19 mouse cellular contexts compared by ENCODE assay signal in the genomic region with DNA sequence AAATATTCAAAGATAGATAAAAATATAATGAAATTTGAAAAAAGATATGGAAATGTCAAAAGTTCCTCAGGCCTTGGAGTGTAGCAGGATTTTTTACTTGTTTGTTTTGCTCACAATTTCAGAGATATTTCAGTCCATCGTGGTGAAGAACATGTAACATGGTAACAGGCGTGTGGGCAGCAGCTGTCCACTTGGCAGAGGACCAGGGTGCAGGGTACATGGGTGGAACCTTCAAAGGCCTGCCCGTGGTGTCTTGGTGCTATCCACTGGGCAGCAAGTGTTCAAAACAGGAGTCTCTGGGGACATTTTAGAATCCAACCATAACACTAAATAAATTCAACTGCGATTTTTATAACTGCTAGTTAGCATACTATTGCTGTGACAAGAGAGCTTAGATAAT. TPM values are rescaled to one million over a fixed set of nuclear protein-coding genes. Genes with fewer than 3 reads are reported as not detected.
DNase-seq lines count a peak whose midpoint lies in the region; ATAC-seq and TF ChIP-seq lines count a peak whose summit lies in the region.
"Had no signal": no experiment of that assay in that cellular context is flagged by ENCODE, and none has a peak within 500 bp of the region (broad histone marks: within the 10 kb centered on the region; RNA-seq: fewer than 3 reads in every experiment).

No protein-coding gene starts in this region.

- peak overlapping the region; percentile 4; the same call in 1 of the 2 replicates for H3K27ac ChIP-seq in gastrocnemius, adult 2 months
- no peak overlapping the region for H3K27ac ChIP-seq in kidney, embryonic 14.5 days (ENCODE audit: low read depth, low read length)
- H3K27ac ChIP-seq in cerebellum, adult 2 months (ENCODE audit: insufficient read depth, low read length): no peak overlapping the region
- no peak overlapping the region for H3K27ac ChIP-seq in intestine, embryonic 16.5 days (ENCODE audit: low read length)
- H3K27ac ChIP-seq: embryonic facial prominence, embryonic 12.5 days; limb, embryonic 13.5 days; midbrain, embryonic 13.5 days; stomach, embryonic 15.5 days had no signal

- H3K4me1 ChIP-seq in kidney, embryonic 14.5 days (ENCODE audit: control insufficient read depth, insufficient read depth, low read length): no peaks in the 10 kb centered on the region
- H3K4me1 ChIP-seq in cerebellum, adult 2 months (ENCODE audit: control insufficient read depth, insufficient read depth, low read length): peaks cover 2% of the 10 kb centered on the region; the same call in 1 of the 2 replicates
- H3K4me1 ChIP-seq in intestine, embryonic 16.5 days (ENCODE audit: control insufficient read depth, insufficient read depth, low read length): no peaks in the 10 kb centered on the region
- H3K4me1 ChIP-seq: embryonic facial prominence, embryonic 12.5 days; limb, embryonic 13.5 days; midbrain, embryonic 13.5 days; stomach, embryonic 15.5 days had no signal

- intact Hi-C loops in gastrocnemius, adult 2 months (cut with DNase I): no loop called here

- ATAC-seq in kidney, embryonic 14.5 days (ENCODE audit: low FRiP score, low TSS enrichment): no peak
- ATAC-seq in intestine, embryonic 16.5 days: no peak
- ATAC-seq: liver, postnatal 0 days; midbrain, embryonic 13.5 days had no signal

- H3K36me3 ChIP-seq in kidney, embryonic 14.5 days (ENCODE audit: control insufficient read depth, insufficient read depth, low read length): peaks cover 21% of the 10 kb centered on the region
- no peaks in the 10 kb centered on the region for H3K36me3 ChIP-seq in intestine, embryonic 16.5 days (ENCODE audit: control insufficient read depth, insufficient read depth, low read length)

- H3K9ac ChIP-seq in kidney, embryonic 14.5 days (ENCODE audit: low read depth, low read length): no peak overlapping the region
- H3K9ac ChIP-seq in intestine, embryonic 16.5 days (ENCODE audit: low read depth, low read length): no peak overlapping the region
- H3K9ac ChIP-seq: embryonic facial prominence, embryonic 12.5 days; heart, embryonic 12.5 days; limb, embryonic 13.5 days; liver, postnatal 0 days; midbrain, embryonic 13.5 days; stomach, embryonic 15.5 days had no signal

- TF ChIP-seq CTCF in gastrocnemius, adult 2 months (IDR thresholded peaks at IDR 0.05): no peak
- no peak for TF ChIP-seq CTCF in cerebellum, adult 2 months (IDR thresholded peaks at IDR 0.05; ENCODE audit: borderline replicate concordance, insufficient read depth, low read depth, low read length)

- 91% methylated on average over 4 of the region's 4 CpGs for WGBS in kidney, embryonic 14.5 days
- WGBS in cerebellum, adult 2 months: 18% methylated on average over 4 of the region's 4 CpGs
- WGBS in intestine, embryonic 16.5 days: 80% methylated on average over 4 of the region's 4 CpGs

- TF ChIP-seq POLR2A in cerebellum, adult 2 months (IDR thresholded peaks at IDR 0.05; ENCODE audit: borderline replicate concordance, insufficient read depth, low read length): no peak

- no peak overlapping the region for H3K4me3 ChIP-seq in gastrocnemius, adult 2 months
- H3K4me3 ChIP-seq in kidney, embryonic 14.5 days (ENCODE audit: low read length): no peak overlapping the region
- no peak overlapping the region for H3K4me3 ChIP-seq in cerebellum, adult 2 months (replicated peaks; ENCODE audit: insufficient read depth, low read depth, low read length)
- H3K4me3 ChIP-seq in intestine, embryonic 16.5 days (ENCODE audit: low read length): no peak overlapping the region
- H3K4me3 ChIP-seq: embryonic facial prominence, embryonic 12.5 days; heart, embryonic 12.5 days; limb, embryonic 13.5 days; midbrain, embryonic 13.5 days; stomach, embryonic 15.5 days had no signal

- no peaks in the 10 kb centered on the region for H3K27me3 ChIP-seq in kidney, embryonic 14.5 days (ENCODE audit: control insufficient read depth, insufficient read depth, low read length)
- H3K27me3 ChIP-seq in cerebellum, adult 2 months (ENCODE audit: control insufficient read depth, insufficient read depth, low read length): no peaks in the 10 kb centered on the region
- H3K27me3 ChIP-seq in intestine, embryonic 16.5 days (replicated peaks; ENCODE audit: control insufficient read depth, insufficient read depth, low read length): no peaks in the 10 kb centered on the region
- H3K27me3 ChIP-seq: embryonic facial prominence, embryonic 12.5 days; heart, embryonic 12.5 days; limb, embryonic 13.5 days; midbrain, embryonic 13.5 days; stomach, embryonic 15.5 days had no signal

- H3K9me3 ChIP-seq in kidney, embryonic 14.5 days (ENCODE audit: control insufficient read depth, low read length): no peaks in the 10 kb centered on the region
- H3K9me3 ChIP-seq in intestine, embryonic 16.5 days (ENCODE audit: control insufficient read depth, low read length): no peaks in the 10 kb centered on the region
- H3K9me3 ChIP-seq: embryonic facial prominence, embryonic 12.5 days; G1E; heart, embryonic 12.5 days; limb, embryonic 13.5 days; midbrain, embryonic 13.5 days; stomach, embryonic 15.5 days had no signal

- DNase-seq in gastrocnemius, adult 2 months: peak; percentile 55
- DNase-seq in gastrocnemius, postnatal 4 days (ENCODE audit: low spot score in 2 of 2): no peak
- DNase-seq in kidney, postnatal 14 days: peak; percentile 9
- peak; percentile 33 to 57 for DNase-seq in cerebellum, adult 2 months
- peak; percentile 54 to 70 for DNase-seq in cerebellum, postnatal 25 days
- no peak for DNase-seq in frontal cortex, postnatal 14 days (ENCODE audit: low spot score in 2 of 2)
- DNase-seq: adrenal gland, postnatal 25 days; liver, postnatal 0 days; right cerebral cortex, adult 18-20 months; spleen, adult 18-20 months; thymus, postnatal 25 days had no signal

- H3K4me2 ChIP-seq in kidney, embryonic 14.5 days (replicated peaks; ENCODE audit: low read depth, low read length): no peak overlapping the region
- no peak overlapping the region for H3K4me2 ChIP-seq in intestine, embryonic 16.5 days (ENCODE audit: low read depth, low read length)
- H3K4me2 ChIP-seq: embryonic facial prominence, embryonic 12.5 days; heart, embryonic 12.5 days; limb, embryonic 13.5 days; midbrain, embryonic 13.5 days; stomach, embryonic 15.5 days had no signal

RNA-seq across cellular contexts. Expression of gene Clns1a, which starts 10.7 kb away (rescaled TPM):
- 10 to 100 TPM; 29.5 to 35.1 TPM for total RNA-seq in gastrocnemius, adult 2 months (2021)
- 10 to 100 TPM; 52.1 to 56.3 TPM for total RNA-seq in gastrocnemius, postnatal 4 days (2021)
- 237 and 238 TPM in 2 replicates for polyA plus RNA-seq in kidney, embryonic 14.5 days (2014; fragmentation: Nextera tagmentation; extraction: Ambion mirVana)
- 85.0 and 91.3 TPM in 2 replicates for polyA plus RNA-seq in cerebellum, adult 2 months (2012; rRNA removed)
- polyA plus RNA-seq in intestine, embryonic 16.5 days (2015; fragmentation: Nextera tagmentation; extraction: Ambion mirVana): 136 and 152 TPM in 2 replicates

RNA-seq across cellular contexts. Expression of gene Aqp11, which starts 31.0 kb away (rescaled TPM):
- total RNA-seq in gastrocnemius, adult 2 months (2021): under 1 TPM; 0.81 to 0.89 TPM
- total RNA-seq in gastrocnemius, postnatal 4 days (2021): 1 to 10 TPM; 2.6 to 3.1 TPM
- 12.3 and 12.6 TPM in 2 replicates for polyA plus RNA-seq in kidney, embryonic 14.5 days (2014; fragmentation: Nextera tagmentation; extraction: Ambion mirVana)
- polyA plus RNA-seq in cerebellum, adult 2 months (2012; rRNA removed): 13.9 and 14.4 TPM in 2 replicates
- polyA plus RNA-seq in intestine, embryonic 16.5 days (2015; fragmentation: Nextera tagmentation; extraction: Ambion mirVana): 93.4 and 115 TPM in 2 replicates

Comparison
In these comparisons a context has a peak if more than half of its experiments do, and no peak if none do; other contexts are left out.
1. DNase-seq: peak in gastrocnemius, adult 2 months (single experiment), kidney, postnatal 14 days (single experiment), cerebellum, adult 2 months (2 of 2) and cerebellum, postnatal 25 days (2 of 2); none in gastrocnemius, postnatal 4 days (0 of 2) and frontal cortex, postnatal 14 days (0 of 2).